Mouse (Mus musculus) fat pad, adult 2 months (tissue): ENCODE results near the gene Sh2d7.
"Not testable (repeated sequence)": the region's sequence is repeated elsewhere in the genome, so short reads cannot be mapped to it uniquely, and the experiment has no call there.

Experiments
- DNase-seq: peaks from one replicate; pipeline ENCODE4 v3.0.0-alpha.2; 2011; ENCODE audit warnings: low read depth, low spot score; ENCODE audit errors: extremely low read depth

The Sh2d7 gene

DNA sequence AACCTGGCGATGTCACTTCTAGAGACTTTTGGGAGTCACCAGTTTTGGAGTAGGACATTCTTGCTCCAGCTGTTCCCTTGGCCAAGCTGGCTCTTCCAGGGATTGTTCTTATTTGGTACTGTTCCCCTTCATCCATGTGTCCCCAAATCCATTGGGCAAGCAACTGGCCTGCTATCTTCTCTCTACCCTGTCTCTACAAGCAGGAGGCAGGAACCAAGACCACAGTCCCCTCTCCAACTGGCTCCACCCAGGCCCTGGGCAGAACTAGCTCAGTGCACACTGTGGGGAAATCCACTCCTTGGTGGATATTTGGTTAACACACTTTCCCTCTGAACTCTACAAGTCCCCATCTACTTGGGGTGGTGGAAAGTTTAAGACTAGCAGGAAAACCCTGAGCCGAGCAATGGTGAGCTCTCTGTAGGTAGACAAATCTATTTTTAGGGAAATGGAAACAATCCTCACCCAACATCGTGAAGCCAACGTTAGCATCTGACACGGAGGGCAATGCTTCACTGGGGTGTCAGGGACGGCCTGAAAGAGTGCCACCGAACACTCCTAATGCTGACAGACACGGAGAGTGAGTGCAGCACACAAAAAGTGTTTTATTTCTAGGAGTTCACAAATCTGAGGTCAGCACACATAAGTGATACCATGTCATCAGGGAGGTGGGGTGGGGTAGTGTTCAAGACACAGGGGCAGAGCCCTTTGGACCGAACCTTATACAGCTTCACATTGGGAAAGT is 5.6 kb downstream of the Sh2d7 start:
- no peak for DNase-seq

DNA sequence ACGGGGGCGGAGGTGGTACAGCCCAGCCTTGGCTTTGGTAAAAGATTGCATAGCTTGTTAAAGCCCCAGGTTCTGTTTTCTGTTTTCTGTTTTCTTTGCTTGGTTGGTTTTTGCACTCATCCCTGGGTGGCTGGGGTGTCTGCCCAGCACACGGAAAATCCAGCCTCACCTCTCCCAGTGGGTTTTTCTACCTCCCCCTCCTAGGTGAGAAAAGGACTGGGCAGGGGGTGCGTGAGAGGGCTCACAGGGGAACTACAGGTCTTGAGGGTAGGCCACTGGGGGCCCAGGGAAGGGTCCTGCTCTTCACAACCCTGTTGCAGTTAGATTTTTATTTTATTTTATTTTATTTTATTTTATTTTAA is 6.2 kb downstream of the Sh2d7 start:
- no peak for DNase-seq

DNA sequence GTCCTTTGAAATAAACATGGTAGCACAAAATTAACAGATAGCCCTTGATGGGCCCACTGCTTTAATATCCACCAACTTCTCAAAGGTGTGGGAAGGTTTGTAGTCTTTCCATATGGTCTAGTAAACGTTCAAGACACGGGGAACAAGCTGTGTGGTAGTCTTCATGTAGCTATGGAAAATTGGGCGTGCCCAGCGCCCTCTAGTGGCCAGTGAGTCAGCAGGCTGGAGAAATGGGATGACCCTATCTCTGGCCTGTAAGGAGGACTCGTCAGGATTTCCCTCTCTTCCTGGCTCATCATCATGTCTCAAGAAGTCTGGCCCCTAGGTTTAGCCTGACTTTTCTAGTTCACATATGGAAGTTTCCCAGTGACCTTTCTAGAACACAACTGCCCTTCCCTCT is 8.8 kb downstream of the Sh2d7 start:
- DNase-seq: no peak

DNA sequence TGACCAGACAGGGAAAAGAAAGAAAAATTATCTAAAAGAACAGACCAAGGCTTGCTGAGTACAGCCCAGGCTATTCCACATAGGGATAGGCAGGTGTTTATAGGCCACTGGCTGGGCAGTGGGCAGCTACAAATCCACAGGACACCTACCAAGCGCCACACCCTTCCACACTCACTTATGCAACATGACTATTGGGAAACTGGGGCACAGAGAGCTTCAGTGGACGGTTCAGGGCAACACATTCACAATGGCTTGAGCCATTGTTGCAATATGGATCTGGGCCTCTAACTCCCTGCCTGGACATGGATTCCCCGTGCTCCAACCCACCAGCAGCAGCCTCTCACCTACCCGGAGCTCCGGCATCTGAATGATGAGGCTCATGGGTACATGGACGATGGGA is 10.6 kb downstream of the Sh2d7 start:
- peak; percentile 21 for DNase-seq

DNA sequence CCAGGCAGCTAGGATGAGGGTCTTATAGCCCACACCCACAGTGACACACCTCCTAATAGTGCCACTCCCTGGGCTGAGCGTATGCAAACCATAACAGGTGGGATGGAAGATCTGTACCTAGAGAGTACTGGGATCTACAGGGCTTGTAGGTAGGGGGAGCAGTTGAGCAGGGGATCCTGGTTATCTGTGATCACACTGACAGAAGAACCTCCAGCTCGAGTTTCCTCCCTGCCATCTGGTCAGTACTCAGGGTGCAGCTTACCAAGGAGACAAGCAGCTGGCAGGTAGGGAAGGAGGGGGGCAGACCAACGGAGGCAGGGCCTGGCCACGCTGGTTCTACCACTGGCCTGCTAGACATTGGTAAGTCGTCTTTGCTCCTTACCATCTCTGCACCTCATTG is 13.6 kb downstream of the Sh2d7 start:
- DNase-seq: no peak

DNA sequence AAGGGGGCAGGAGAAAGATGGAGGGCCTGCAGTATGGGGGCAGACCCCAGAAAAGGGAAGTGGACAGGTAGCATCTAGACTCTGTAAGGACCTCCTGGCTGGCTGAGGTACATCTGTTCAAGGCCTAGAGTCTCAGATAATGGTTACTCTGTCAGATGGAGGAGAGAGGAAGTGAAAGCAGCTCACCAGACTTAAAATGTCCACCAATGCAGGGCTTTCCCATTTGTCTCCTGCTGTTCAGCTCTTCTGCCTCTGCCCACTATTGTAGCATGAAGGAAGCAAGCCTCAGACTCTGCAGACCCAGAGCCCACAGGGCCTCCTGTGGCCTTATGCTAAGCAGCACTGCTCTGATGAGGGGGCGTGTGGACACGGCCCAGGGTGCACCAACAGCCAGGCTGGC is 16.3 kb downstream of the Sh2d7 start:
- no peak for DNase-seq

DNA sequence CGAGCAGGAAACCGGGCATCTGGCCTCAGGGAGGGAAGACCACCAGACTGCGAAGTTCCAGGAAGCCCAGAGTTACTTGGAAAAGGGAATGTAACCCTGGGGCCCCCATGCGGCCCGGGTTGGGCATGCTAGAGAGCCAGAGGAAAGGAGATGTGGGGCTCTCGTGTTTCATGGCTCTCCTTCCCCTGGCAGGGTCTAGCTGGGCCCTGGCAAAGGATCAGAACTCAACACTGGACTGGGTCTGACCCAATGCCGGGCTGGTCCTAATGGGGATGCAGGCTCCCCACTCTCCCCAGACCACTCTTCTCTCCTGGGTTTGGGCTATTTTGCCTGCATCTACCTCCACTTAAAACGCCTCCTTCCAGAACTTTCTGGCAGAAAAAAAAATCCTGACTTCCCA is 19.9 kb downstream of the Sh2d7 start:
- no peak for DNase-seq

DNA sequence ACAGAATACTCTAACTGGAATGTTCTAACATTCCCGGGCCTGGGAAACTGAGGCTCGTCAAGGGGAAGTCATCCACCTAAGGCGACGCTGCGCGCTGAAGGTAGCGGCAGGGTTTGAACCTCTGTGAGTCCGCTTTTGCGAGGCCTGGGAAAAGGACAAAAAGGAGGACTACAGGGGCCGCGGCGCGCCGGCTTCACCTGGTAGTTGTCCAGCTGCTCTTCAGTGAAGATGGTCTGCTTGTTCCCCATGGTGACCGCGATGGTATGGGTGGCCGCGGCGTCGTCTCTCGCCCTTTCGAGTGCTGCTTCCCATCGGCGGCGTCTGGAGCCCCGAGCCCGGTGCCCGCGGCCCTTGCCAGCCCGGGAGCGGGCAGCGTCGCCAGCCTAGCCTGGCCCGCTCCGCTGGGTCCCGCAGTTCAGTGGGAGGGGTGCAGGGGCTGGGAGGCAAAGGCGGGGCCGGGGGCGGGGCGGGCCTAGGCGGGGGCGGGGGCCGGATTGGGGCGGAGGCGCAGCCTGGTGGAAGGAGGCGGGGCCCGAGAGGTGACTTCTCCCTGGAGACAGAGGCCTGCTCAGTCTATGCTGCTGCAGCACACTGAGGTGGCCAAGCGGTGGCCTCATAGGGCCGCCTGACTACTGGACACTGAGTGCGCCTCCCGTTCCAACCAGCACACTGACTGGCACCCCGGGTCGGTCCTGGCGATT is 21.1 kb downstream of the Sh2d7 start, which contains the start of gene Cib2:
Gene Cib2 (minus strand): TSS at position 448 of the 701 bp plus-strand sequence.
- DNase-seq: no peak

DNA sequence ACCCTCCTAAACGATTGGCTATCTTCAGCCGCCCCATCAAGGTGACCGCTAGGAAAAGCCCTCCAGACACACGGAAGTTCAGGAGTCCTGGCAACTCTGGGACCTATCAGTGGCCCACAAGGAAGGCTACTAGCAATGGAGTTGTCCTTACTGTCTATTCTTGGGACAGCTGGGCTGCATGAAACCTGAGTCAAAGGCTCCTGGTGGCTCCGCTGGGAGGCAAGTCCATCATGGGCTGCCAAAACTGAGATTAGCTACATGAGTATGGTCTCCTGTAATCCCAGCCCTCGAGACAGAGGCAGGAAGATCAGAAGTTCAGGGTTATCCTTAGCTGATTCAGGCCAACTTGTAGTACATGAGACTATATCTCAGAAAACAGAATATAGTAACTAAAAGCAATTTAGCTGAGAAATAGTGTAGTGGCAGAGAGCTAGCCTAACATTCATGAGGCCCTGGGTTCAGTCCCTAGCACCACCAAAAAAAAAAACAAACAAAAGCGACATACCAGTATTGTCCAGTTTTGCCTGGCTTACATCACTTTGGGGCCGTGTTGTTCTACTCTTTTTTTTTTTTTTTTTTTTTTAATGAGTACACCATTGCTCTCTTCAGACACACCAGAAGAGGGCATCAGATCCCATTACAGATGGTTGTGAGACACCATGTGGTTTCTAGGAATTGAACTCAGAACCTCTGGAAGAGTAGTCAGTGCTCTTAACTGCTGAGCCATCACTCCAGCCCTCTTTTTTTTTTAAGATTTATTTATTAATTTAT is 22.2 kb downstream of the Sh2d7 start:
- no peak for DNase-seq

DNA sequence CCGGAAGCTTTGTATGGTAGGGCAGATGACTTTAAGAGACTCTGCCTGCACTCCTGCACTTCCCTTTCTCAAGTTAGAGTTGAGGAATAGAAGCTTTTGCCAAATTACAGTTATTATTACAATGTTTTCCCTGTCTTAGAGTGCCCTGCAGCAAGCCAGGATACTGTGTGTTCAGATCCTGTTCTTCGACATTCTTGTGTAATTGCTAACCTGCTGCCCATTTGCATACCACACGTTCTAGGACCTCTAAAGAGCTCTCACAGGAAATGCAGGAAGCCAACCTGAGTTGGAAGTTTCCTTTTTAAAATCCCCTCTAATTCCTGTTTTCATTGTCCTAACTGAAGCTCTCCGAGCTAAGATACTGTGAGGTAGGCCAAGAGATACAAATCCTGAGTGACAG is 28.2 kb downstream of the Sh2d7 start:
- peak; percentile 88 for DNase-seq

DNA sequence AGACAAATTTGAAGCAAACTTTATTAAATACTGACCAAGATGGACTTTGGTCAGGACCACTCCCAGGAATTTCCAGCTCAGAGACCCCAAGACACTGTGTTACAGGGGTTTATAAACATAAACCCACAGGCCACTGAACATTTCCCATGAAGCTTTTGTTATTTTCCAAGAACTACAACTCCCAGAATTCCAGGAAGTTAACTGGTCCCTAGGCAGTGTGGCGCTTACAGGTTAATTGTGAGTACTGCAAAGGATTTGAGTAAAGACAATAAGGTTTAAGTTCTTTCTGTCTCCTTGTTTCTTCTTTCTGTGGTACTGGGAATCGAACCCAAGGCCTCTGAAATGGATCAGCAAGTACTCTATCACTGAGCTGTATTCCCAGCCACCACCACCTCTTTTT is 29.9 kb downstream of the Sh2d7 start:
- DNase-seq: no peak

DNA sequence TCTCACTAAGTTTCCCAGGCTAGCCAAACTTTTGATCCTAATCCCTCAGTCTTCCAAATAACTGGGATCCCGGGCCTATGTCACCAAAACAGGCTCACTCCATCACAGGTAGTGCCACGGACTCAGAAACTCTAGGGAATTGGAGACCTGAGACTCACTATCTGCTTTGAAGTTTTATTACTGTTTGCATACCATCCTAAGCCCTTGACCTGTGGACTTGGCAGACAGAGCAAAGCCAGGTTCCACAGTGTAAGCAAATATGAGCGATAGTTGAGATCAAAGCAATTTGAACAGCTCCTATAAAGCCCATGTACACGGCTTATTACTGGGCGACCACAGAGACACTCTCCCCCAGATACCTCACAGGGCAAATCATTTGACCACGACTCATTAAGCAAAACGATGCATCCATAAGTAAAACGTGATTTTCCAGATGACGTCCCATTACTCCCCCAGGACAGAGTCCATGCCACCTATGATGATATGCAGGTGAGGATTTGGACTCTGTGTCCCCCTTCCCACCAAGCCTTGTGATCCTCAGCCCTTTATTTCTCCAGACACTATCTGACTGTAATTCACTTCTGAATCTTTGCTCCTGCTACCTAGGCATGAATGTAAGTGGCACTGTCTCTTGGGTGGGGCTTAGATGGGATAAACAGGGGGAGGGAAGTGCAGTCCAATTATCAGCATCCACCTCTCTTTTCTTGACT is 32.5 kb downstream of the Sh2d7 start:
- DNase-seq: no peak

DNA sequence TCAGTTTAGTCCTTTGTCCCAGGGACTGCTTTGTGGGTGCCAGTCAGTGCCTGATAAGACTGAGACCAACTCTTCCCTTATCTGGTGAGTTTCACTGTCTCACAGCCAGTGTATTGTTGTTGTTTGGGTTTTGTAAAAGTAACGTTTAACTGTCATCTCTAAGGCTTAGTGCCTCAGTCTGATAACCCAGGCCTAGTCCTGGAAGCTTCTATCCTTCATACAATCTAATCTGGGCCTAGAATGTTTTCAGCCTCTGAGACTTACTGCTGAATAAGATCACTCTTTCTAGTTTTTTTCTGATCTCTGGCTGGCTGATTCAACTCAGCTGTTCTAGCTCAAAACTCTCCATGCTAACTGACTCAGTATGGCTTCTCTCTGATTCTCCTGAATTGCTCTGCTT is 44.9 kb downstream of the Sh2d7 start:
- no peak for DNase-seq

DNA sequence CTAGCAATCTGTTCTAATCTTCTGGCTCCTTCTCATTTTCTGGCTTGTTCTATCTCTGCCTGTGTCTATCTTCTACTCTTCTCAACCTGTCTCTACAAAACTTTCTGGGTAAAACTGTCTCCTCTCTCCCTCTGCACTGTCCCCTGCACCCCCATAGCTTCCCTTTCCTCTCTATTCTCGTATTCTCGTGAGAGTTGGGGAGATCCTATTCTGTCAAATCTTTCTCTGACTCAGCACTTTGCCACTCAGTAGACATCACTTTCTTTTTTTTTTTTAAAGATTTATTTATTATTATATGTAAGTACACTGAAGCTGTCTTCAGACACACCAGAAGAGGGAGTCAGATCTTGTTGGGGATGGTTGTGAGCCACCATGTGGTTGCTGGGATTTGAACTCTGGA is 45.3 kb downstream of the Sh2d7 start:
- not testable (repeated sequence) for DNase-seq

DNA sequence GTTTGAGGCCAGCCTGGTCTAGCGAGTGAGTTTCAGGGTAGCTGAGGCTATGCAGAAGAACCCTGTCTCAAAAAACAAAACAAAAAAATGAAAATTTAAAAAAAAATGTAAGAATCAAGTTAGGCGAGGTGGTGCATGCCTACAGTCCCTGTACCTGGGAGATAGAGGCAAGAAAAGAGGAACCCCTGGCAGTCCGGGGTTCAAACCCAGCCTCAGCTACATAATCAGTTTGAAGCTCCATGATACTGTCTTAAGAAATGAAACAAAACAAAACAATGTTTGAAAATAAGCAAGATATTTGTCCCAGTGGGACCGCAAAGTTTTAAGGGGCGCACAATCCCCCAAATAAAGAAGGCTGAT is 47.0 kb downstream of the Sh2d7 start:
- DNase-seq: no peak

DNA sequence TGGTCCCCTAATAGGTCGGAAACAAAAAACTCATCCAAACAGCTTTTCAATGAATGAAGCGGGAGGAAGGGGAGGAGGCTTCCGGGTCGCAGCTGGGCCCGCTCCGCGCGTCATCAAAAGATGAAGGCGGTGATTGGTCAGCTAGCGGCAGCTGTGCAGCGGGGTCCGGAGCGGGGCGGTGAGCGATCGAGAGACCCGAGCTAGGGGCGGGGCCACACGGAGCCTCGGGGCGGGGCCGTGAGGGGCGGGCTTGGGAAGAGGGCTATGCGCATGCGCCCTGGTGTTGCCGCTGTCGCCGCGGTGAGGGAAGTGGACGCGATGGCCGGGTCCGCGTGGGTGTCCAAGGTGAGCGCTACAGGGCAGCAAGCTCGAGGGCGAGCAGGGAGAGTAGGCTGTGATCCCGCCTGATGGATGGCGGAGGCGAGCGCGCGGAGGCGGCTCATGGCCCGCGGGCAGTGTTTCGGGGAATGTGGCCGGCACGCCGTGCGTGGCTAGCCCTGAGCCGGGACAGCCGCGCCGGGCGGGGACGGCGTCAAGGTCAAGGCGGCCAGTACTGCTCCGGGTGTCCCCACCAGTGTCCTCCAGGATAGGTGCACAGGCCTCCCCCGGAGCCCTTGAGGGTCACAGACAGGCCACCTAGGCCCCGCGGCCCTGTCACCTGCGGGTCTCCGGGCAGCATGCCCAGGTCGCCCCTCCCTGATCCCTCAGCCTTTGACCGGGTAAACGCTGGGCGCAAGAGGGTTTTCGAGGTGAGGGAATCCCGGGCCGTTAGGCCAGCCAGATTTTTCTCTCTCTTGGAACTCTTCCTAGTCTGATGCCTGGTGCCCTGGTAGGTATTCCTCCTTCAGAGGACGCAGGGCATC is 47.6 kb downstream of the Sh2d7 start, which contains the start of gene Idh3a:
Gene Idh3a (plus strand): TSS at position 136 of the 863 bp plus-strand sequence.
- no peak for DNase-seq

DNA sequence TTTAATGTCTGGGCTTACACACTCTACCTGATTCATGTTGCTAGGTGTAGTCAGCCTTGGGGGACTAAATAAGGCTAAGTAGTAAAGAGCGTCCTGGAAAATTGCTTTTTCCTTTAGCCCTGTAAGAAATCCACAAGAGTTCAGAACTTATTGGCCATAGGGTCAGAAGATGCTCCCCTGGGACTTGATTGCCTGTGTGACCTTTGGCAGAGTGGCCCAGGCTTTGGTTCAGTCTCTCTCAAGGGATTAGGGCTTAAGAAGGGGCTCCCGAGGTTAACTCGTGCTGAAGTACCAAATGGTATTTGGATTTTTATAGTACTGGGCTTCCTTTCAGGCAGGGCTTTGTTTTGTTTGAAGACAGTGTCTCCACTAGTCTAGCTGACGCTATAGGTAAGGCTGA is 49.1 kb downstream of the Sh2d7 start:
- no peak for DNase-seq

DNA sequence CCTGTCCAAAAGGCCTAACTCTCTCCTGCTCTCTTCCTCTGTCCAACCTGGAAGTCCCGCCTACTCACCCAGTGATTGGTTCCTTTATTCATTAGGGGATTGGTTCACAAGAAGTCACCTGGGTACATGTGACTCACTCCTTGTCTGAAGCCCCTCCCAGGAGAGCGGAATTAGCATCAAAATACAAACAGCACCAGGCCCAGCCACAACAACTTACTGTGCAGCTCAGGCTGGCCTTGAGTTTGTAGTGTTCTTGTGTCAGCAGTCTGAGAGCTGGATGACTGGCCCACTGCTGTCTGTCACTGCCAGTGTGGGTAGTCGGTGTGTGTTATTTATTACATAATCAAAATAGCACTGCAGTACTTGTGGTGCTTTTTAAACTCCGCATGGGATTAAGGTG is 54.9 kb downstream of the Sh2d7 start:
- DNase-seq: not testable (repeated sequence)
